In the genomic region with DNA sequence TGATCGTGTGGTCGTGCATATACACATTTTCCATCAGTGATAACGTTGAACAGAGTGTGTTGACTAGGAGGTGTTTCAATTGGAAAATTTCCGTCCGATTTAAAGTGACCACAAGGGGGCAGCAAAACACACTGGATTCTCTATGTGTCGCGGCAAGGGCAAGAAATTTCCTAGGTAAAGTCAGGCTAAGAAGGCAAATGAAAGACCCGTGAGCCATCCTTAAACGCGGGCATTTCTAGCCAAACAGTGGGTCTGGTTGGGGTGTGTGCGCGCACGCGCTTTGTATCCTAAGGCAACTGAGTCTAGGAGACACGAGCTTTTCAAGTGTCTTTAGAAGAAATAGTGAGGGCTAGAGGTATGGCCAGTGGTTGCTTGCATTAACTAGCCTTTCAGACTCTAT, we compare ENCODE assay signal across 8 mouse cellular contexts.
DNase-seq lines count a peak whose midpoint lies in the region; ATAC-seq and TF ChIP-seq lines count a peak whose summit lies in the region.

No protein-coding gene starts in this region.

- 7% methylated on average over 15 of the region's 15 CpGs for WGBS in embryonic facial prominence, embryonic 13.5 days
- WGBS in limb, embryonic 14.5 days, result 11% methylated on average over 15 of the region's 15 CpGs
- 6% methylated on average over 15 of the region's 15 CpGs for WGBS in midbrain, embryonic 16.5 days

- H3K4me1 ChIP-seq in embryonic facial prominence, embryonic 13.5 days, result peaks cover 22% of the 10 kb centered on the region
- H3K4me1 ChIP-seq in limb, embryonic 14.5 days (ENCODE audit: control insufficient read depth, insufficient read depth, low read length), result 0 out of 2 replicates have a peak, but pooled peaks cover 10% of the 10 kb centered on the region
- no peaks in the 10 kb centered on the region for H3K4me1 ChIP-seq in midbrain, embryonic 16.5 days (ENCODE audit: control insufficient read depth, insufficient read depth, low read length)

- H3K27me3 ChIP-seq in embryonic facial prominence, embryonic 13.5 days, result no peaks in the 10 kb centered on the region
- H3K27me3 ChIP-seq in limb, embryonic 14.5 days (ENCODE audit: control insufficient read depth, insufficient read depth, low read length), result no peaks in the 10 kb centered on the region
- H3K27me3 ChIP-seq in midbrain, embryonic 16.5 days (ENCODE audit: control insufficient read depth, insufficient read depth, low read depth, low read length), result no peaks in the 10 kb centered on the region

- H3K27ac ChIP-seq in embryonic facial prominence, embryonic 13.5 days, result no peak overlapping the region
- no peak overlapping the region for H3K27ac ChIP-seq in limb, embryonic 14.5 days (replicated peaks; ENCODE audit: low read depth, low read length)
- no peak overlapping the region for H3K27ac ChIP-seq in midbrain, embryonic 16.5 days (ENCODE audit: low read length)

- TF ChIP-seq POLR2A in limb, embryonic 14.5 days (IDR thresholded peaks at IDR 0.05; ENCODE audit: borderline replicate concordance, extremely low read depth, insufficient read depth, insufficient read length), result no peak

- no peaks in the 10 kb centered on the region for H3K36me3 ChIP-seq in embryonic facial prominence, embryonic 13.5 days
- H3K36me3 ChIP-seq in limb, embryonic 14.5 days (ENCODE audit: control insufficient read depth, insufficient read depth, low read length), result no peaks in the 10 kb centered on the region
- no peaks in the 10 kb centered on the region for H3K36me3 ChIP-seq in midbrain, embryonic 16.5 days (ENCODE audit: control insufficient read depth, insufficient read depth, low read length)

- no peak overlapping the region for H3K9ac ChIP-seq in embryonic facial prominence, embryonic 13.5 days
- no peak overlapping the region for H3K9ac ChIP-seq in limb, embryonic 14.5 days (ENCODE audit: low read depth, low read length, severe bottlenecking)
- 0 out of 2 replicates have a peak overlapping the region, but pooled peaks have one; percentile 41 for H3K9ac ChIP-seq in midbrain, embryonic 16.5 days (ENCODE audit: low read depth, low read length)

- DNase-seq in 3134 (ENCODE audit: extremely low read depth, insufficient read length, low spot score), result peak; percentile 32
- peak; percentile 63 to 82 for DNase-seq in adrenal gland, postnatal 36 days
- DNase-seq in heart, adult 8-10 months (ENCODE audit: low spot score), result peak; percentile 73
- peak; percentile 86 for DNase-seq in kidney, adult 9 months
- peak; percentile 87 for DNase-seq in limb, embryonic 14.5 days (ENCODE audit: low spot score)
- peak; percentile 47 to 61 for DNase-seq in spleen, postnatal 10 days (ENCODE audit: low spot score in 2 of 2)

- peak overlapping the region; percentile 55 for H3K4me2 ChIP-seq in embryonic facial prominence, embryonic 13.5 days
- H3K4me2 ChIP-seq in limb, embryonic 14.5 days (replicated peaks; ENCODE audit: low read depth, low read length, severe bottlenecking), result peak overlapping the region; percentile 39
- peak overlapping the region; percentile 48 for H3K4me2 ChIP-seq in midbrain, embryonic 16.5 days (ENCODE audit: low read length)

- ATAC-seq in embryonic facial prominence, embryonic 13.5 days (ENCODE audit: insufficient number of reproducible peaks, insufficient read depth, low FRiP score, low TSS enrichment, low read depth), result no peak
- no peak for ATAC-seq in limb, embryonic 14.5 days (ENCODE audit: low FRiP score, low read depth)
- ATAC-seq in midbrain, embryonic 16.5 days, result peak; percentile 64

- peaks cover 3% of the 10 kb centered on the region; the same call in 1 of the 2 replicates for H3K9me3 ChIP-seq in embryonic facial prominence, embryonic 13.5 days
- peaks cover 4% of the 10 kb centered on the region; the same call in 1 of the 2 replicates for H3K9me3 ChIP-seq in limb, embryonic 14.5 days (ENCODE audit: control insufficient read depth, low read length)
- no peaks in the 10 kb centered on the region for H3K9me3 ChIP-seq in midbrain, embryonic 16.5 days (replicated peaks; ENCODE audit: control insufficient read depth, low read length, poor library complexity, severe bottlenecking)

- H3K4me3 ChIP-seq in embryonic facial prominence, embryonic 13.5 days, result 0 out of 2 replicates have a peak overlapping the region, but pooled peaks have one; percentile 12
- H3K4me3 ChIP-seq in limb, embryonic 14.5 days (replicated peaks; ENCODE audit: low read length), result no peak overlapping the region
- H3K4me3 ChIP-seq in midbrain, embryonic 16.5 days (ENCODE audit: low read depth, low read length), result no peak overlapping the region

Comparison
In these comparisons a context has a peak if more than half of its experiments do, and no peak if none do; other contexts are left out.
1. DNase-seq: peak in every context shown above with its lines; median percentile 87 in limb, embryonic 14.5 days; 86 in kidney, adult 9 months; 73 in heart, adult 8-10 months; 72 in adrenal gland, postnatal 36 days; 54 in spleen, postnatal 10 days; 32 in 3134.